Mouse (Mus musculus): ENCODE measurements at regions not wholly inside any gene's neighbourhood (a gene's known extent, or its start where the extent isn't known, plus 50 kb on each side); places are given as distances from the start of the nearest gene placed in this dataset.

DNA sequence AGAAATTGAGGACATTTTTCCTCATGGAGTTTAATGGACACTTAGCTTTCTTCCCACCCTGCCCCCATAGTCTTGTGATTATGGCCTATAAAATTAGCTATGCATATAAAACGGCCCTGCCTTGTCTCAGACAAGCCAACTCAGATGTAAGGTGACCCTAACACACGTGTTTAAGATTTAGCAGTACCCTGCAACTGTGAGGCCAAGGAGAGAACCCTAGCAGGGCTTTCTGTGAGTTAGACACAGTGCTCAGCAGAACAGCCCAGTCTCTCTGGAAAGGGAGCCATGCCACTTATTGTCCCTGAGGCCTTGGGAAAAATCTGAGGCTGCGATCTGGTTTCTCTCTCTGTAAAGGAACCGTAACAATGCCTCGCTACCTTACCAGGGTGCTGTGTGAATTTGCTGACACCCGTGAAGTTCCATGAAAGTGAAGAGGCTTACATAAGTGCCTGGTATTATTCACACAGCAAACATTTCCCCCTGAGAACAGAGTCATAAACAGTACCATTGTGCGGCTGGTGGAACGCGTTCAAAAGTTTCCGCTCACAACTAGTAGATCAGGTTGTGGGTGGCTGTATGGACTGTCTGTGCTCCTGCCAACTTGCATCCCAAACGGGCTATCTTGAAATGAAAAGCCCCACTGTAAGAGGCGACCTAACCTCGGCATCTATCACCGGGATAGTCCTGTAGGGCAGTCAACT lies 162.3 kb upstream of the Ankrd55 start:
- no peak for DNase-seq (ENCODE audit: low spot score)

DNA sequence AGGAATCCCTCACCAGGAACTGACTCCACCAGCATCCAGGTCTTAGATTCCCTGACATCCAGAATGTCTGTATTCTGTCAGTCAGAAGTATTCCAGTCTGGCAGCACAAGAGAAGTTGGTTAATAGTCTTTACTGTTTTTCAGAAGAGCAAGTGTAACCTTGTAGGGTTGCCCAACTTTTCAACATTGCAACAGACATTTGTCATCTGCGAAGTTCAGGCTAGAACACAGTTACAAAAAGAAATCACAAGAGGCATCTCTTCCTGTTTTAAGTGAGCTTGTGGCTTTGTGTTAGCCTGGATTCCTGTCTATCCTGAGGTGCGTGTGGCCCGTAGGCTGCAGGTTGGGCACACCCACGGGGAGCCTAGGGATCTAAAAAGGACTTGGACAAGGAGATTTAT lies 158.0 kb upstream of the Ankrd55 start:
- DNase-seq (ENCODE audit: low spot score) = peak; percentile 72

DNA sequence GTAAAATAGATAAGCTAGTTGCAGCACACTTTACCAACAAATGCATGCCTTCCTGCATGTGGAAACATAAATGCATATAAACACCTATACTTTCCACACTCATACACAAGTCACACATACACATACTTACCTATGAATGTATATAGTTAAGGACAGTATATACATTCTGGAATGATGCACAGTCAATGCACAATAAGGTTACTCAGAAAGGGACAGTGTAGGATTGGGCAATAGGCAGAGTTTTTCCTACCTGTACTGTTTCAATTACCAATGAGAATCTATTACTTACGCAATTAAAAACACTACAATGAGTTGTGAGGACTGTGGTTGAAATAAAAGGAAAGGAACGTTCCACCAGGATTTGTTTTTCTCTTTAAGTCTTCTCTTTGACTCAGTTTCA lies 157.5 kb upstream of the Ankrd55 start:
- DNase-seq (ENCODE audit: low spot score) = no peak

DNA sequence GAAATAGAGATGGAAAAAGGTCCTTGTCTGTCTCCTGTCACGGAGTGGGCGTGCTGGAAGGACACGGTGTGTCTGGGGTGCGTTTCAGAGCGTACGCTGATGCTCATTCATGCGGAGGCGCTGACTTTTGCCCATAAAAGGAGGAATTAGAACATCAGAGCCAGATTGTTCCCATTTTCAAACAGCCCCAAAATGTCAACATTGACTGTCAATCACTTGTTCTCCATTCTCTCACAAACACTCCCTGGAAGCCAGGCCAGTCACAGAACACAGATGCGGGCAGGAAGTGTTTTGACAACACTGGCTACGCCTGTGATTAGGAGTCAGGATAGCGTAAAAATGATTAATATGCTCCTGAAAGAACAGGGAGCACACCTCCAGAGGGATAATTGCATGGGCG lies 157.1 kb upstream of the Ankrd55 start:
- DNase-seq (ENCODE audit: low spot score) = no peak

DNA sequence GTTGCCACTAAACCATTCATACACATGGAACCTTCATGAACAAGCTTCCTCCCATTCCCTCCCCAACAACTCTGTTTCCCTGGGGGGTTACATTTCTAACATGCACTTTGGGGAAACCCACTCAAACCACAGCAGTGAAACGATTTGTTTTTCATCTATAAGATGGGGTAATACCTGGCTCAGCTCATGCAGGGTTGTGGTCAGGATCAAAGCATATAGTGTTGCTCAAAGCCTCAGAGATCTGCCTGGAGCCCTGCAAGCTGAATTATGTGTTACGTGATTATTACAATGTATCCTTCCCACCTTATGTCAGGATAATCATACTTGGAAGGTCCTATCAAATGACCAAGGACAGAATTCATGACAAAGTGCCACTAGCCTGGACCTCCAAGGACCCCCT lies 154.5 kb upstream of the Ankrd55 start:
- DNase-seq (ENCODE audit: low spot score) = no peak

DNA sequence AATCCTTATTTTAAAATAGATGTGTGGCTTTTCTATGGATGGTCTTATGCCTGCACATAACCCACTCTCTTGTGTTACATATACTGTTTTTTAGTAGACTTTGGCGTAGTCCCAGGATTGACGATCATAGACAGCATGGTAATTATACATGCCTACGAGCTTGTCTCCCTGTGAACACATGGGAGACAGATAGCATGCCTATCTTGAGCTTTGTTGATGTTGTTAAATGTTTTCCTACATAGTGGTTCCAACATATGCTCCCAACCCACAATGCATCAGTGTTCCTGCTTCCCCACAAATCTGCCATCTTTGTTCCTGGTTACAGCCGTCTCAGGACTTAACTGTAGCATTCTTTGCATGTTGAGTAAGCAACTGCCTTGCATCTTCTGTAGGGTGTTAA lies 153.6 kb upstream of the Ankrd55 start:
- DNase-seq (ENCODE audit: low spot score) = no peak

DNA sequence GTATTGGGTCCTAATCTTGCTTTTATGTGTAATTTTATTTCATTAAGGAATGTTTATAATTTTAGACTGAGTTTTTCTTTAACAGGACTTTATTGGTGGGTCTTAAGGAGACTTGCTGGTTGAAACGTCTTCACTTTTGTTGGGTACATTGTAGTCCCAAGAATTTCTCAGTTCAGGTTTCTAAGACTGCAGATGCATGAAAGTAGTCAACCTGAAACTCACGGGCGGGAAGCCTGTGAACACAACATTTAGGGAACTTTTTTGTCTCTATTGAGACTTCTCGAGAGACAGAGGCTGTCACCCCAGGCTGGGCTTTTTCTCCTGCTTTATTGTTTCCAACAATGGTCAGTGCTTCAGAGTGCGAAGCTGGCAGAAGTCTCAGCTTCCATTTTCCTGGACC lies 152.5 kb upstream of the Ankrd55 start:
- no peak for DNase-seq (ENCODE audit: low spot score)

DNA sequence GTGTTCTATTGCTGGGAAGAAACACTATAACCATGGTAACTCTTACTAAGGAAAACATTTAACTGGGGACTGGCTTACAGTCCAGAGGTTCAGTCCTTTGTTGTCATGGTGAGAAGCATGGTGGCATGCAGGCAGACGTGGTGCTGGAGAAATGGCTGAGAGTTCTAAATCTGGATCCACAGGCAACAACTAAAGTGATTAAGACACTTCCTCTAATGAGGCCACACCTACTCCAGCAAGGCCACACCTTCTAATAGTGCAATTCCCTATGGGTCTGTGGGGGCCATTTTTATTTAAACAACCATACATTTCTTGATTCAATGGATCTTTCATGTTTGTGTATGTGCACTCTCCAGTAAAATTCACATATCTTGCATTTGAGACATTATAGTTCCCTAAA lies 151.4 kb upstream of the Ankrd55 start:
- no peak for DNase-seq (ENCODE audit: low spot score)

DNA sequence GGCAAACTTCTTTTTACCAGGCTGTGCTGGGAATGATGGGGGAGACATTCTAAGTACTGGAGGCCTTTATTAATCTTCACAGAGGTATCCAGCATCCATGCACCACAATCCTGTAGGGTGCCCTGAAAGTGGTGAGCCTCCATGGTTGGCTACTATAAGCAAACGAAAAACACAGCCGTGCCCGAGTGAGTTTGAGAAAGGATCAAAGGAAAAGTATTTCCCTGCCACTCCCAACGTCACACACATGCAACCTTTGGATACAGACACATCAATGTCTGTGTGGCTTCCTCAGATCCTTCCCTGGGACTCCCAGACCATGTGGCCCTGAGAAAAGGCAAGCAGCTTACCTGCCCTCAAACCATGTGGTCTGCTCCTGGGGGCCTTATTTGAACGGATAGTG lies 147.4 kb upstream of the Ankrd55 start:
- DNase-seq (ENCODE audit: low spot score) = no peak

DNA sequence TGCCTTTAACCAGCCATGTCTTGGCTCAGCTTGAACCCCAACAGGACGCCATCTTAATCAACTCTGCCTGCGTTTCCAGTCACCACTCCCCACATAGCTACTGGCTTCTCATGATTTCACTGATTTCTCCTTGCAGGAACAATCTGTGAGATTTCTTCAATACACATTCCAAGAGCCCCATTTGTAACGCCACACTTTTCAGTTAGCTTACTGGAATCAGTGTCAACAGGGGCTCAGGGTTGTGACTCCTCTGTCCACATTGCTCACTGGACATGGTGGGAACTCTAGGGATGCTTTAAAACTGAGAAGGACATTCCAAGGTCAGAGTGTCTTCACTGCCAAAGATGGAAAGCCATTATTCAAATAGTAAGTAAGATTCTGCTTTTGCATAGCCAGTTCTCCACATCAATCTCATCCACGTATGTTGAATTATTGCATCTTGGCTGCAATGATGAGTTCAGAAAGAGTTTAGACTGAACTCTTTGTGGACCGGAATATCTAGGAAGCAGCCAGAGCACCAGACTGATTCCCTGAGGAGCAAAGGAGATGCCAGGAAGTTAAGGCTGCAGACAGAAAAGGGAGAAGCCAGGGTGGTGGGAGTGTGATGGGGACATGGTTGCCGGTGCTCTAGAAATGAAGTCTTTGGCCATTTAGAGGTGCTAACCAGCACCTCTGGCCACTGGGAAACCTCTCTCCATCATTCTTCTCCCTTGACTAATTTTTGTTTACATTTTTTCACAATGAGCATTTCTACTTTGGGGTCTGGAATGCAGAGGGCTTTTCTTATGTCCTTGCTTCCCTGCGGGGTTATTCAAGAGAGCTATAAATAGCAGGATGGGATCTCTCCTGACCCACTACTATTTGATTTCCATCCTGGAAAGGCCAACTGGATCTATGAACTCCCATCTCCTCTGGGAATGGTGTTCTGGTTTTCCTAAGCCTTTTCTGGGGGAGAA lies 143.6 kb upstream of the Ankrd55 start:
- no peak for DNase-seq (ENCODE audit: low spot score)

DNA sequence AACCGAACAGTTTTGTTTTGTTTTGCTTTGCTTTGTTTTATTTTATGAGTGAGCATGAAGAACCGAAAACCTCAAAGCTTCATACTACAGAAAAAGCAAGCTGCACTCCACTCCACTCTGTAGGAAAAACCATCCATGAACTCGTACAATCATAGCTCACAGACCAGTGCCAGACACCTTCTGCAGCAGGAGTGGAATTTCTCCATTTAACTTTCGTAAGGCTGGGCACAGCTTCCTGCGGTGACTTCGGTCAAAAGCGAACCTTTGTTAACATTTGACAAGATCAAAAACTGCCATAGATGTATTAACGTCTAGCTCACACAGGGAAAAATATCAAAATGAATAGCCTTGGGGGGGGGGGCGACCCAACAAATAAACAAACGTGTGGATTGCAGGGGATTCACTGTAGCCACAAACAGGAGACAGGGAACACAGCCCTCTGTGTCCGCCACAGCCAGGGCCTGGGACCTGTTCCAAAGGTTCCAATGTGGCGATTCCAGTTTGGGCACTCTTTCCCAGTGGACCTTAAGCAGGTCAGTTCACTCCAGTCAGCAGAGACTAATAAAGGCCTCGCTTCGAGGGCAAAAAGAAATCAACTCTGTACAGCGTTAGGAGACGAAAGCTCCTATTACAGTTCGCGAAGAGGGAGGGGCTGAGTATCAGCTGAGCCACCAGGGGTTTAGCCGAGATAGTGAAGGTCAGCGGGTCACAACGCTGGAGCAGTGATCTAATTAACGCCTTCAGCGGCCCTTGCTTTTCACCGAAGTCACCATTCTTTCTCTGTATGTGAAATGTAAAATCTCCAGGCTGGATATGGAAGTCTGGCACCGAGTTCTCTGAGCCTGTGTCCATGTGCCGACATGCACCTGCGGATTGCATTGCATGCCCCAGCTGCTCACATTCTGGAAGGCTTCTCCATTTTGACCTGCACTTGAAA lies 135.4 kb upstream of the Ankrd55 start:
- DNase-seq (ENCODE audit: low spot score) = peak; percentile 44

DNA sequence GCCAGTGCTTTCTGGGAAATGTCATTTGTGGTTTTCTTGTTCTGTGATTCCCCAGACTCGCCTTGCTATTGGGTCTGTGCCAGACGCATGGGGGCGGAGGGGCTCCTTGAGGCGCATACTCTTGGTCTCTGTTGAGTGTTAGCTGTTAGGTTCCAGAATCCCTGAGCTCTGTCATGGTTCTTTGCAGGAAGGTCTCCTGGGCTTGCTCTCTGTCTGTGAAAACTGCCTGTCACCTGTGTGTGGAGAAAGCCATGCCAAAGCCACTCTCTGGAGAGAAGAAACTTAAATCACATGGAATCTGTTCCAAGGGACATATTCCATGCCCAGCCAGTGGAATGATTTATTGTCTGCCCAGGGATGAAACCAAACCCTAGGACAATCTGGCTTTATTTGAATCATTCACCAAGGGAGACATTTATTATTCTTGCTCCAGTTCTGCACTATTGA lies 134.5 kb upstream of the Ankrd55 start:
- peak; percentile 62 for DNase-seq (ENCODE audit: low spot score)

DNA sequence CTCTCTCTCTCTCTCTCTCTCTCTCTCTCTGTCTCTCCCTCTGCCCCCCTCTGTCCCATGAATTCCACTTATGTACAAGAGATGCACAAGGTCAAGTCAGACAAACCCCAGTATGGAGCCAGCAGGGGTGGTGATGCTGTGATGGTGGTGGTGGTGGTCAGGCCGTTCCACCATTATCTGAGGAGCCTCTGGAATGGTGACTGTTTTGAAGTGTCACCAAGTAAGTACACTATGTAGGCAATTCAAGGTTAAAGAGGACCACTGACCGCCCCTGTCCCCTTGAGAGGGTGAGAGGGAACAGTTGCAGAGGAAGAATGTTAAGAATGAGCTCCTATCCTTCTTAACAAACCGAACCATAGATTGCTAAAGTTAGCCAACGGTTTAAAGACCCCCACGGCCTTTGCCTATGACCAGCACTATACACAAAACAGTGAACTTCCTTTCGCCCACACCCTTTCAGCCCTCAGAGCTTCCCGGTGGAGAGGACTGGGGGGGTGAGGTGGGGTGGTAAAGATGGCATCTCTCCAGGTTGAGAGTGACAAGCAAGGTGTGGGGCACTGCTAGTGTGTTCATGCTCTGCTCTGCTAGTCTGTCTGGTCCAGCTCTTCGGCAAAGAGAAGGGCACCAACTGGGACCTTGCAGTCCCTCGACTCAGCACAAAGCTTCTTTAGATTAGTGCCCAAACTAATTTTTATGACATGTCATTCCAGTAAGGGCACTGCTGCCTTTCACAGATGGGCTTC lies 128.7 kb upstream of the Ankrd55 start:
- DNase-seq (ENCODE audit: low spot score) = no peak

DNA sequence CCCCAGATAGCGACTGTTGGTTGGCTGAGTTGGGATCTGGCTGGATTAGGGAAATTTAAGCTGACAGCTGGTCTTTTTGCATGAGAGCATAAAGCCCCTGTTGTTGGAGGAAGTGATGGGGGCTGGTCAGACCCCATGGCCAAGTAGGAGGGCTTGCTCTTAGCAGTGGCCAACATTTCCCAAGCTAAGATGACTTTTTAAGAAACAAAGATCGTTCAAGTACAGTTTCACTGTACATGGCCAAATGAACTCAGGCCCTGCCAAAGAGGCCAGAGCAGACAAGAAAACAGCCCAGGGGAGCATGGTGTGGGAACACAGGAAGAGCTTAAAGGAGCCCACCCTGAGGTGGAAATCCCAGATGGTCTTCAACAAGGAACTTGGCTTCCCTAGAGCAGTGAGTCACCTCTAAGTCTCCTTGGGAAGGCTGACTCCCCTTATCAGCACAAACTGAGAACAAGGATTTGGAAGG lies 128.0 kb upstream of the Ankrd55 start:
- no peak for DNase-seq (ENCODE audit: low spot score)

DNA sequence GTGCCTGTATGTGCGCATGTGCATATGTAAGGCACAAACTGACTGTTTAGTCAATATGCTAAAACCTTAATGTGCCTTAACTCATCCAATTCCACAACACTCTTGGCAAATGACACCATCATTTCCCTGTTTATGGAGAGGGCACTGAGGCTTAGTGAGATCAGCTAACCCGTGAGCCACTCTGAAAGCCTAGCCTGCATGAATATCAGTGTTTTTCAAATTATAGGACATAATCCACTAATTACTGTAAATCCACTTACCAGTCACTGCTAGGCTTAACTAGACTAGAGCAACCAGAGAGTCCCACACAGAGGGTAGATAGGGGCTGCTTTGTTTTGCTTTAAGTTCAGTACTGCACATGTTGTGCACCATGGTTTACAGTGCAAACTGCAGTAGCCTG lies 127.5 kb upstream of the Ankrd55 start:
- no peak for DNase-seq (ENCODE audit: low spot score)

DNA sequence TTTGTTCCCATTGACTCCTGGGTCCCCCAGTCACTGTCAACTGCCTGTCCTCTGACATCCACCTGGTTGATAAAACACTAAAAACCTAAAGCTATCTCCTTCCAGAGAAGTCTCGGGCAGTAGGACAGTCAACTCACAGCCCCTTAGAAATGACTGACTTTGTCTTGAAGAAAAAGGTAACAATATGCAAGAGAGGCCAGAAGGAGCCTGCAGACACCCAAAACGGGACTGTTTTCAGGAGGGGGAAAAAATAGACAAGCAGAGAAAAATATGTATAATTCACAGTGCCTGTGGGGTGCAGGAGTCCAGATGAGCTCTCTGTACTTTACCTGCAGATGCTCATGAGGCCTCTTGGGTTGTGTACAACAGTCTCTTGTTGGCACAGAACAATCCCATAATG lies 126.4 kb upstream of the Ankrd55 start:
- DNase-seq (ENCODE audit: low spot score) = no peak

DNA sequence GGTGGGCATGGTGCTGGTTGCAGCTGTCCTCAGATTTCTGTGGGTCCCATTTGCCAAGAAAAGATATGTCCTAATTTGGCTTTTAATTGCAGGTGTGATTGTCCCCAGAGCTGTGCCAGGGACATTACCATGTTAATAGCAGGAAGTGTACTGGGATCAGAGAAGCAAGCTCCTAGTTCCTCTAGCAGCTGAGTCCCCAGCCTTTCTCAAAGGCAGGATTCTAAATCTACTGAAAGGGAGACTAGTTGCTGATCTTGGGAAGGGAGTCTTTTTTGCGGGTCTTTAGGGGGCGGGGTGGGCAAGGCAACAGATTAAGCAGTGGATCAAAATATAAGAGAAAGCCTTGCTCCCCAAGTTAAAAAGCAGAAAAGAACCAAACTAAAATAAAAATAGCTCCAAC lies 122.3 kb upstream of the Ankrd55 start:
- no peak for DNase-seq (ENCODE audit: low spot score)

DNA sequence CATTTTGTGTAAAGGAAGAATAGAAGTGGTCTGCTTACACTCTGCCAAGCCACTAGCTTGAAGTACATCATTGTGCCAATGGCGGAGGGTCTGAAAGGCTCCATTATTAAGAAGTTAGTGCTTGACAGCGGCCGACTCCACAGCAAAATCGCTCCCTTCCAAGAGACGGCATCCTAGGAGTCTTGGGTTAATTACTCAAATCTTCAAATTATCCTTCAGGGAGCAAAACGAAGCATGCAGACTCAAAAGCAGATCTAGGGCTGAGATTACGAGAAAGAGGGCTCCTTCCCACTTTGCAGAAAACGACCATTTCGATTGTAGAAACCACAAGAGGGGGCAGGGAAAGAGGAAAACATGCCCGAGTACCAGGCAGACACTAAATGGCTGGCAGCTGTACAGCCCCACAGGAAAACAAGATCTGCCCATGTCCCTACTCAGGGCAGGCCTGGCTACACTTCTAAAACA lies 121.9 kb upstream of the Ankrd55 start:
- no peak for DNase-seq (ENCODE audit: low spot score)

DNA sequence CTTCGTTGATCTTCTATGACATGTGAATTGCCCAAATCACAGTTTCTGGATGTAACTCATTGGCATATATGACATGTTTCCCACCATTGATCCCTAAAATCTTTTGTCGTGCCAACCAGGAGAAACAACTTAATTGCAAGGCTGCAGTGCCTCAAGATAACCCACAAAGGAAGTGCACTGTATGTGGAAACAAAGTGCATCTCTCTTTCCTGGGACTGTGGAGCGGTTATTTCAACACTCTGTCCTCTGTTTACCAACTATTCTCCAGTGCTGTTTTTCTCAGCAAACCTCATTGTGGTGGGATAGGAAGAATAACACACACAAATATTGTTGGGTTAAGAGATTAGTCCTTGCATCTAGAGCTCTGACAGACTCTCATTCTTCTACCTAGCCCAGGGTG lies 119.8 kb upstream of the Ankrd55 start:
- DNase-seq (ENCODE audit: low spot score) = no peak

DNA sequence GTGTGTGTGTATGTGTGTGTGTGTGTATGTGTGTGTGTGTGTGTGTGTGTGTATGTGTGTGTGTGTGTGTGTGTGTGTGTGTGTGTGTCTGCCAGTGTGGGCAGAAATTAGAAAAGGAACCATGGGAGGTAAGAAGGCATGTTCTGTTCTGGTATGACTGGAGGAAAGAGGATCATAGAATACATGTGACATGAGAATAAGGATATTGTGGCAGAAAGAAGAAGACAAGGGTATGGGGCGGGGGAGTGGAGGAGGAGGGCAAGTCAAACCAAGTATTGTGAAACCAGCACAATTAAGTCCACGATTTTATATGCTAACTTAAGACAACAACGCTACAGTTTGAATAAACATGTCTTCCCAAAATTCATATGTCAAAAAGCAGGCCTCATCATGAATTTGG lies 117.4 kb upstream of the Ankrd55 start:
- DNase-seq (ENCODE audit: low spot score) = no peak
